Mouse (Mus musculus): ENCODE measurements at regions not wholly inside any gene's neighbourhood (a gene's known extent, or its start where the extent isn't known, plus 50 kb on each side); places are given as distances from the start of the nearest gene placed in this dataset.

DNA sequence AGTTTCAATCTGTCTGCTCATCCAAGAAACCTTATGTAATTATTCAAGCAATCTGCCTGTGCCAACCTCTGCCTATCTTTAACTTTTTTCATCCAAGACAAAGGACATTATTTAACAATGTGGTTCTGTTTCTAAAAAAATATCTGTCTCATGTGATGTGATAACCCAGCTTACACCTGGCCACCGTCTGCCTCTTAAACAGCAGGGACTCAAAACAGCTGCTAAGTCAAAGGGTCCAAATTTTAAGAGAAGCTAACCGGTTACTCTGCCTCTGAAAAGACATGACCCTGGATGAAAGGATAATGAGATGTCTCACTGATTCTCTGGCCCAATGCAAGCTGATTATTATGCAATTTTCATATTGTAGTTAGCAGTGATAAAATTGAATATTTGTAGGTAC, 84.0 kb upstream of the Mbnl1 start:
- no peak for TF ChIP-seq CTCF (conservative IDR thresholded peaks at IDR 0.05; ENCODE audit: insufficient read depth, insufficient read length, low read depth, low read length)
- TF ChIP-seq POLR2A (IDR thresholded peaks at IDR 0.05; ENCODE audit: low read depth, low read length), result no peak

All from kidney, adult 2 months (tissue).